Mouse (Mus musculus) G1E (cell line): ENCODE measurements around the gene Mecom. TPM values are rescaled to one million over a fixed set of nuclear protein-coding genes. Genes with fewer than 3 reads are reported as not detected.

Source experiments
- ATAC-seq: 2 replicates; pipeline ENCODE4 v1.8.0; 2016; ENCODE audit warnings: mild to moderate bottlenecking; ENCODE audit not compliant: insufficient number of reproducible peaks, poor library complexity, low FRiP score, severe bottlenecking; ENCODE audit errors: extremely low read depth
- DNase-seq: peaks from one replicate; pipeline ENCODE4 v3.0.0; 2012; ENCODE audit warnings: low spot score
- H3K27me3 ChIP-seq: 2 replicates; pipeline ENCODE4 v1.6.1; 2012; ENCODE audit warnings: mild to moderate bottlenecking, low read length, inconsistent platforms; ENCODE audit not compliant: insufficient read depth
- H3K36me3 ChIP-seq: replicated peaks from 2 replicates; pipeline ENCODE3; 2012; ENCODE audit warnings: mild to moderate bottlenecking, inconsistent platforms
- H3K4me1 ChIP-seq: 2 replicates; pipeline ENCODE4 v1.6.1; 2012; ENCODE audit warnings: low read depth, low read length, inconsistent platforms, mixed read lengths; ENCODE audit not compliant: insufficient read depth
- H3K4me3 ChIP-seq: 2 replicates; pipeline ENCODE4 v1.5.1; 2012; ENCODE audit warnings: low read depth, mild to moderate bottlenecking, inconsistent platforms, low read length, moderate library complexity, mixed read lengths
- H3K9me3 ChIP-seq: replicated peaks from 2 replicates; pipeline ENCODE4 v1.6.1; 2012; ENCODE audit warnings: inconsistent platforms
- CTCF ChIP-seq: IDR thresholded peaks from 2 replicates; pipeline ENCODE4 v1.5.1; 2012; ENCODE audit warnings: low read depth, low read length, inconsistent platforms, mixed read lengths
- GATA1 ChIP-seq: IDR thresholded peaks from 2 replicates; pipeline ENCODE4 v1.6.1; 2012; ENCODE audit warnings: borderline replicate concordance, low read length, inconsistent platforms, mixed read lengths
- GATA2 ChIP-seq: IDR thresholded peaks from 2 replicates; pipeline ENCODE4 v1.6.1; 2012; ENCODE audit warnings: low read depth, low read length, inconsistent platforms, borderline replicate concordance
- POLR2AphosphoS5 ChIP-seq: IDR thresholded peaks from 2 replicates; pipeline ENCODE4 v1.6.1; 2012; ENCODE audit warnings: low read depth, low read length, inconsistent platforms; ENCODE audit not compliant: insufficient replicate concordance
- TAL1 ChIP-seq: conservative IDR thresholded peaks from 2 replicates; pipeline ENCODE4 v1.6.1; 2012; ENCODE audit warnings: low read depth, low read length, inconsistent platforms, mixed read lengths
- polyA plus RNA-seq: library from polyadenylated mRNA; stranded (reverse); fragments of >175 nt; gene quantifications from 2 replicates; pipeline ENCODE4 v1.2.3, GENCODE M21; 2012
- total RNA-seq, 2 experiments: library from RNA; stranded (forward) in 1 of 2; stranded (reverse) in 1 of 2; fragments of 200-1000 nt in 1 of 2; fragments of >200 nt in 1 of 2; fragmentation: Nextera tagmentation in 1 of 2; gene quantifications; 2 replicates each; pipeline ENCODE4 v1.2.3; 2014 to 2017

The Mecom gene
- total and polyA plus RNA-seq, 3 experiments: 0.05 TPM; not detected in 2

DNA sequence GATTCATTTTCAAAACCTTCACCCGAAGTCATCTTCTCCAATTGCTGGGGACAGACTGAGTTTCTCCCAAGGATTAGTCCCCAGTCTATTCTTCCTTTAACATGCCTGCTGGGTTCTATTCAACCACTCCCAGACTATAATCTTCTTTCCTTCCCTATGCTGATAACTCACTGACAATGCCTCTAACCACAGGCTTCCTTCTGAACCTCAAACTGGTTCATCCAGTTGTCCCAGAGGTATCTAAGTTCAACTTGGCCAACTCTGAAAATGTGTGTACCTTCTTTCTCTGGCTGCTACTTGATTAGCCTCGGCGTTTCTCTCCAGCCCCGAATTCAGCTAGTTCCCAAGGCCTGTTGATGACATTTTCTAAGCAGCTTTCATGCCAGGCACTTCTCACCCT is 499.7 kb downstream of the Mecom start:
- H3K27me3 ChIP-seq: no peaks in the 10 kb centered on the region
- no peak overlapping the region for H3K4me3 ChIP-seq
- no peaks in the 10 kb centered on the region for H3K4me1 ChIP-seq
- ATAC-seq (no peak), DNase-seq (no peak)
- H3K9me3 ChIP-seq: peaks cover 2% of the 10 kb centered on the region; the same call in 1 of the 2 replicates
- H3K36me3 ChIP-seq: no peaks in the 10 kb centered on the region
- no peak for TF ChIP-seq GATA2
- TF ChIP-seq GATA1: no peak
- TF ChIP-seq TAL1: no peak
- TF ChIP-seq CTCF: no peak
- no peak for TF ChIP-seq POLR2AphosphoS5

DNA sequence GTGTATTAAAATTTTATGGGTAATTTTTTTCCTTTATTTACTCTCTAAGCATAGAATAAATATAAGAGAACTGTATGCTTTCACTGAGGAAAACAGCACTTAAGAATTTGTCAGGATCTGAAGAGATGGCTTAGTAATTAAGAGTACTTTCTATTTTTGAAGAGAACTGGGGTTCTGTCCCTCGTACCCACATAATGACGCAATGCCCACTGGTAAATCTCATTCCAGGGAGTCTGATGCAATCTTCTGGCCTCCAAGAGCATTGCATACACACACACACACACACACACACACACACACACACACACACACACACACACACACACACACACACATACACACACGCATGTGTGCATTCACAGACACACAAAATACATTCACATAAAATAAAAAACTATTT is 504.3 kb downstream of the Mecom start:
- TF ChIP-seq GATA1 (no peak), TAL1 (no peak), POLR2AphosphoS5 (no peak), CTCF (no peak), GATA2 (no peak)
- no peak overlapping the region for H3K4me3 ChIP-seq
- no peaks in the 10 kb centered on the region for H3K27me3 ChIP-seq
- H3K36me3 ChIP-seq: no peaks in the 10 kb centered on the region
- no peaks in the 10 kb centered on the region for H3K4me1 ChIP-seq
- H3K9me3 ChIP-seq: peaks cover under 1% of the 10 kb centered on the region; the same call in 1 of the 2 replicates
- ATAC-seq (no peak), DNase-seq (no peak)

DNA sequence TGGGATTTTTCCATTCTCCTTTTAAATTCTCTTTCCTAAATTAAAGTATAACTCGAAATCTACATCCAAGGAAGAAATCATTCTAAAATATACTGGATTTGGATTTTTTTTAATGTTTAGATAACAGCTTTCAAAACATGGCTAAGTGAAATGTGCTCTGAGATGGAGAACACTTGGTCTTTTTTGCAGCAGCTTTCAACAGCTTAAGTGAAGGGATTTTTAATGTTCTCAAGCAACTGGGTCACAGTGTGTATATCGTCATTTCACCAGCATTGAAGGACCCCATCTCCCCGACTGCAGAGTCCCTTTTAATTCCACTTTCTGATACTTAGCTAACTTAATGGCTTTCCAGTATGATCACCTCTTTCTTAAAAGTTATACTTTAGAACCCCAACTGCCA is 509.3 kb downstream of the Mecom start:
- Histone ChIP-seq H3K4me3 (no peak overlapping the region), H3K36me3 (no peaks in the 10 kb centered on the region), H3K9me3 (no peaks in the 10 kb centered on the region), H3K4me1 (no peaks in the 10 kb centered on the region), H3K27me3 (no peaks in the 10 kb centered on the region)
- TF ChIP-seq POLR2AphosphoS5: no peak
- TF ChIP-seq TAL1: no peak
- no peak for TF ChIP-seq GATA1
- TF ChIP-seq GATA2: no peak
- no peak for TF ChIP-seq CTCF
- no peak for DNase-seq
- no peak for ATAC-seq

DNA sequence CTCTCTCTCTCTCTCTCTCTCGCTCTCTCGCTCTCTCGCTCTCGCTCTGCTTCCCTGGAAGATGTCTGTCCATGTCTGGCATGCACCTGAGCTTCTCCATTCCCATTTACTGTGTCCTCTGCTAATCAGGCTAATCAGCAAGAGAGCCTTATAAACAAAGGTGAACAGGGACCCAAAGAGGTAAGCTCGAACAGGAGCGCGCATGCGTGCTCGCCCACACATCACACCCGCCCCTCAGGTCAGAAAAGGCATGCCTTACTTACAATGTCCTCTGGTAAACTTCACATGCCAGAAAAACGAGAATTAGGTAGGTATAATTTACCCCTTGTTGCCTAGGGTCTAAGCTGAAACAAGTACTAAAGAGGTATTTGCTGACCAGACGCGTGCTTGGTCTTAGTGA is 527.8 kb downstream of the Mecom start:
- ATAC-seq (no peak), DNase-seq (no peak)
- Histone ChIP-seq H3K36me3 (no peaks in the 10 kb centered on the region), H3K27me3 (no peaks in the 10 kb centered on the region), H3K4me1 (no peaks in the 10 kb centered on the region), H3K4me3 (no peak overlapping the region), H3K9me3 (peaks cover 15% of the 10 kb centered on the region; the same call in 1 of the 2 replicates)
- TF ChIP-seq CTCF (no peak), POLR2AphosphoS5 (no peak), GATA1 (no peak)

DNA sequence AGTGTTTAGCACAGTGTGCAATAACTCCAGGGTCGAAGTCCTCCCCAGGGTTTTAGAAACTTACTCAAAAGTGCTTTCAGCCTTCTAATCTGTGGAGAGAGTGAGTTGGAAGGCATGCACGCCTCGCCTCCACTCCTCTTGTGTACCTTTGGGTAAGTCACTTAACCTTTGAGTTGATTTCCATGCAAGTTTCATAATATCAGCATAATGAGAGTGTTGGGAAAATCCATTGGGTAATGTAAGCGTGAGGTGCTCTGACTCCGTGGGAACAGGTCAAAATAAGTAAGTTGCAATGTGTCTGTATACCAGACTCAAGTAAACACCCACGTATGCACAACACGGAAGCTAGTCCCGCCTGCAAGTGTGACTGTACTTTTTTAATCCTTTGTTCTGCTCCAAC is 528.4 kb downstream of the Mecom start:
- no peak for TF ChIP-seq TAL1
- TF ChIP-seq CTCF: no peak
- no peak for TF ChIP-seq GATA1
- no peak for TF ChIP-seq POLR2AphosphoS5
- TF ChIP-seq GATA2: no peak
- Histone ChIP-seq H3K36me3 (no peaks in the 10 kb centered on the region), H3K9me3 (peaks cover 15% of the 10 kb centered on the region; the same call in 1 of the 2 replicates), H3K4me3 (no peak overlapping the region), H3K27me3 (no peaks in the 10 kb centered on the region), H3K4me1 (no peaks in the 10 kb centered on the region)
- ATAC-seq (no peak), DNase-seq (no peak)

DNA sequence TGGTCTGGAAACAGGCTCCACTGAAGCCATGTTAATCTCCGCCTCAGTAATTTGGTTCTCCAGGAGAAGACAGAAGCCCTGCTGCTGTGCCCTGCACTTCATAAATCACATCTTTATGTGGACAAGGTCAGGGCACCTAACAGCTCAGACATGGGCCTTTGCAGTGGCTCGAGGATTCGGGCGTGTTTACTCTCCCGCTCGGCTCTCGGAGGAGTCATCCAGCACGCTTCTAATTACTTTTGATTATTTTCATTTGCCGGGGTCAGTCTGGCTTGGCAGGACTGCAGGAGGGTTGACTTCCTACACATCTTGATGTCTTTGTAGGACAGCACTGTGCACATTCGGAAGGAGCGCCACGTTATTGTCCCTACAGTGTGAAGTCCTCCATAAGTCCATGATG is 529.6 kb downstream of the Mecom start:
- H3K4me3 ChIP-seq: no peak overlapping the region
- ATAC-seq (no peak), DNase-seq (no peak)
- H3K4me1 ChIP-seq: no peaks in the 10 kb centered on the region
- peaks cover 15% of the 10 kb centered on the region; the same call in 1 of the 2 replicates for H3K9me3 ChIP-seq
- TF ChIP-seq CTCF (no peak), POLR2AphosphoS5 (no peak), GATA2 (no peak)
- H3K27me3 ChIP-seq: no peaks in the 10 kb centered on the region
- no peaks in the 10 kb centered on the region for H3K36me3 ChIP-seq

DNA sequence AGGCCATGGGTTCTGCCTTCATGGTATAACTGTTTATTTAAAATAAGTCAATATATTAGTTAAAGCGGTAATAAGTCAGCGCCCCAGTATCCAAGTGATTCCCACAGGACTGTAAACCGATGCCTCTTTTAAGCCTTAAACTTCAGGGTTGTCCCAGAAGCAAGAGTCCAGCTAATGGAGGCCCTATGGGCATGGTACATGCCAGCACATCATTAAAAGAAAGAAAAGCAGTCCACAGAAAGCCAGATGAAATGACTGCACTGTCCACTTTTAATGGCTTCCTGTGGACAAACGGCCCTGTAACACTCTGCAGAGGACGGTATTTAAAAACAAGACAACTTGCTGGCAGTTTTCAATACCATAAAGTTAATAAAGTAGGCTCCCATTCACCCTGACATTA is 531.0 kb downstream of the Mecom start:
- Histone ChIP-seq H3K4me3 (no peak overlapping the region), H3K4me1 (no peaks in the 10 kb centered on the region), H3K27me3 (no peaks in the 10 kb centered on the region), H3K36me3 (no peaks in the 10 kb centered on the region), H3K9me3 (peaks cover 16% of the 10 kb centered on the region)
- no peak for TF ChIP-seq CTCF
- TF ChIP-seq POLR2AphosphoS5: no peak
- no peak for TF ChIP-seq GATA2
- no peak for TF ChIP-seq TAL1
- ATAC-seq (no peak), DNase-seq (no peak)
